Mouse (Mus musculus) brain, embryonic 14.5 days (tissue): ENCODE measurements at regions not wholly inside any gene's neighbourhood (a gene's known extent, or its start where the extent isn't known, plus 50 kb on each side); places are given as distances from the start of the nearest gene placed in this dataset.

Source experiments
- CTCF ChIP-seq: fragments of 200-500 bp; IDR thresholded peaks from 2 replicates; pipeline ENCODE4 v1.5.1; 2012; ENCODE audit warnings: inconsistent platforms, mild to moderate bottlenecking, moderate library complexity, borderline replicate concordance; ENCODE audit not compliant: insufficient read depth, insufficient read length; ENCODE audit errors: extremely low read depth
- POLR2A ChIP-seq: fragments of 200-500 bp; IDR thresholded peaks from 2 replicates; pipeline ENCODE4 v1.6.1; 2012; ENCODE audit warnings: mild to moderate bottlenecking, inconsistent platforms, borderline replicate concordance; ENCODE audit not compliant: poor library complexity, insufficient read depth, insufficient read length, severe bottlenecking; ENCODE audit errors: extremely low read depth

DNA sequence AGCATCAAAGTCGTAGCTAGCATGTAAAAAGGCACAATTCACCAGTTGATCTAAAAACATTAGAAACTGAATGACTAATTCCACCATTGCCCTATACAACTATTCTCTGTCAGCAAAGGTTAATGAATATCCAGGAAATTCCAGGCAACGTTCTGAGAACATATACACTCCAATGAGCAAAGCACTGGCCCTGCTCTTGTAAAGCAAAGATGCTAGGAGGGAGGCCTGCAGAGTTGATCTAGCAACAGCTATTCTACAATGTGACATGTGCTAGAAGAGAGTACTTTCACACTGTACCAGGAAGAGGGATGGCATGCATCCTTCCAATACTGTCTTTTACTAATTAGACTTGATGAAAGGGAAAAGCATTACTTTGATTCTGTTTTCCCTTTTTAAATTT is 225.4 kb upstream of the Ppargc1a start:
- no peak for TF ChIP-seq CTCF
- no peak for TF ChIP-seq POLR2A
